Mouse (Mus musculus): ENCODE results near the gene Lcn11. TPM values are rescaled to one million over a fixed set of nuclear protein-coding genes. Genes with fewer than 3 reads are reported as not detected.

Gene Lcn11
- total and polyA plus RNA-seq, 3 experiments: not detected

- Histone ChIP-seq H3K79me2 (replicated peaks; ENCODE audit: control insufficient read depth, extremely low read depth, insufficient read depth, poor library complexity, severe bottlenecking) (no peaks in the 10 kb centered on the region), H3K4me1 (ENCODE audit: control insufficient read depth in 1 of 2, insufficient read depth in 2 of 2) (no peaks in the 10 kb centered on the region), H3K27me3 (replicated peaks) (peaks cover 58% of the 10 kb centered on the region), H3K27ac (ENCODE audit: insufficient read depth, low read depth) (no peak overlapping the region), H3K36me3 (replicated peaks in 1 of 2; ENCODE audit: control insufficient read depth in 1 of 2, insufficient read depth in 1 of 2, low read length in 1 of 2) (no peaks in the 10 kb centered on the region), H3K4me2 (ENCODE audit: insufficient read depth, low read depth, poor library complexity, severe bottlenecking) (no peak overlapping the region), H3K9ac (ENCODE audit: insufficient read depth, low read depth) (no peak overlapping the region), H3K9me3 (replicated peaks; ENCODE audit: low read length) (no peaks in the 10 kb centered on the region), H3K4me3 (replicated peaks in 1 of 3; ENCODE audit: low read depth in 2 of 3, low read length in 2 of 3, poor library complexity in 1 of 3) (no peak overlapping the region)
- in situ Hi-C loops (cut with MboI; ENCODE audit: low pct_ligation_motif_present, low pct_unique_long_range_greater_than_20kb, low sequenced_read_pairs): no loop called here
- TF ChIP-seq TCF12 (IDR thresholded peaks at IDR 0.05; ENCODE audit: low read depth, low read length) (no peak), MAX (IDR thresholded peaks at IDR 0.05; ENCODE audit: low read length) (no peak), EP300 (IDR thresholded peaks at IDR 0.05; ENCODE audit: low read length) (no peak), NELFE (IDR thresholded peaks at IDR 0.05; ENCODE audit: low read depth, low read length) (no peak), SIN3A (IDR thresholded peaks at IDR 0.05; ENCODE audit: low read length) (no peak), IRF4 (IDR thresholded peaks at IDR 0.05; ENCODE audit: low read depth, low read length) (no peak), ZKSCAN1 (IDR thresholded peaks at IDR 0.05; ENCODE audit: borderline replicate concordance, low read depth, low read length) (no peak), ELF1 (IDR thresholded peaks at IDR 0.05; ENCODE audit: low read depth, low read length) (no peak), PAX5 (IDR thresholded peaks at IDR 0.05; ENCODE audit: low read length) (no peak), USF1 (IDR thresholded peaks at IDR 0.05; ENCODE audit: low read depth, low read length) (no peak), CHD1 (IDR thresholded peaks at IDR 0.05; ENCODE audit: low read depth, low read length) (no peak), CHD2 (IDR thresholded peaks at IDR 0.05; ENCODE audit: low read length) (no peak)
- no peak for DNase-seq (ENCODE audit: extremely low read depth)
- dilution Hi-C loops (cut with MboI; ENCODE audit: extremely low pct_ligation_motif_present, extremely low pct_unique_long_range_greater_than_20kb, low sequenced_read_pairs): no loop called here
Measured at GRCm38 (mm10) chr2:25785573-25786322, 8.9 kb downstream of the Lcn11 start.

GRCm38 (mm10) chr2:25789092-25789491 is 12.3 kb downstream of the Lcn11 start:
- in situ Hi-C loops (cut with MboI; ENCODE audit: low pct_ligation_motif_present, low pct_unique_long_range_greater_than_20kb, low sequenced_read_pairs) (no loop called here), dilution Hi-C loops (cut with MboI; ENCODE audit: extremely low pct_ligation_motif_present, extremely low pct_unique_long_range_greater_than_20kb, low sequenced_read_pairs) (no loop called here)
- Histone ChIP-seq H3K27me3 (replicated peaks) (peaks cover 48% of the 10 kb centered on the region), H3K4me2 (ENCODE audit: insufficient read depth, low read depth, poor library complexity, severe bottlenecking) (no peak overlapping the region), H3K4me1 (ENCODE audit: control insufficient read depth in 1 of 2, insufficient read depth in 2 of 2) (no peaks in the 10 kb centered on the region), H3K36me3 (replicated peaks in 1 of 2; ENCODE audit: control insufficient read depth in 1 of 2, insufficient read depth in 1 of 2, low read length in 1 of 2) (no peaks in the 10 kb centered on the region), H3K9ac (ENCODE audit: insufficient read depth, low read depth) (no peak overlapping the region), H3K79me2 (replicated peaks; ENCODE audit: control insufficient read depth, extremely low read depth, insufficient read depth, poor library complexity, severe bottlenecking) (no peaks in the 10 kb centered on the region), H3K4me3 (replicated peaks in 1 of 3; ENCODE audit: low read depth in 2 of 3, low read length in 2 of 3, poor library complexity in 1 of 3) (no peak overlapping the region), H3K9me3 (replicated peaks; ENCODE audit: low read length) (no peaks in the 10 kb centered on the region), H3K27ac (ENCODE audit: insufficient read depth, low read depth) (no peak overlapping the region)
- no peak for DNase-seq (ENCODE audit: extremely low read depth)
- TF ChIP-seq TBP (conservative IDR thresholded peaks at IDR 0.05; ENCODE audit: low read depth, low read length) (no peak), E2F4 (IDR thresholded peaks at IDR 0.05; ENCODE audit: insufficient replicate concordance, low read depth, low read length) (no peak), MXI1 (IDR thresholded peaks at IDR 0.05; ENCODE audit: low read depth, low read length) (no peak), JUN (IDR thresholded peaks at IDR 0.05; ENCODE audit: insufficient read depth, low read depth, low read length) (no peak), POLR2AphosphoS2 (IDR thresholded peaks at IDR 0.05; ENCODE audit: low read depth, low read length) (no peak), RCOR1 (conservative IDR thresholded peaks at IDR 0.05; ENCODE audit: low read depth, low read length) (no peak), ZC3H11A (IDR thresholded peaks at IDR 0.05; ENCODE audit: low read depth, low read length) (no peak), USF1 (IDR thresholded peaks at IDR 0.05; ENCODE audit: low read depth, low read length) (no peak), MYC (IDR thresholded peaks at IDR 0.05; ENCODE audit: low read depth, low read length) (no peak), CHD1 (IDR thresholded peaks at IDR 0.05; ENCODE audit: low read depth, low read length) (no peak), ZMIZ1 (IDR thresholded peaks at IDR 0.05; ENCODE audit: low read depth, low read length) (no peak), HCFC1 (IDR thresholded peaks at IDR 0.05; ENCODE audit: low read depth, low read length) (no peak), SMC3 (IDR thresholded peaks at IDR 0.05; ENCODE audit: low read depth, low read length) (no peak)

All from CH12.LX (cell line).